Mouse (Mus musculus) liver, postnatal 0 days (tissue): ENCODE data around the gene Prkrip1.

Experiments
- CTCF ChIP-seq: sonication (generic); IDR thresholded peaks from 2 replicates; pipeline ENCODE4 v1.5.1; 2016; ENCODE audit warnings: antibody characterized with exemption, low read depth
- EP300 ChIP-seq: IDR thresholded peaks from 2 replicates; pipeline ENCODE4 v1.6.1; 2016; ENCODE audit warnings: antibody characterized with exemption, low read depth, mild to moderate bottlenecking

DNA sequence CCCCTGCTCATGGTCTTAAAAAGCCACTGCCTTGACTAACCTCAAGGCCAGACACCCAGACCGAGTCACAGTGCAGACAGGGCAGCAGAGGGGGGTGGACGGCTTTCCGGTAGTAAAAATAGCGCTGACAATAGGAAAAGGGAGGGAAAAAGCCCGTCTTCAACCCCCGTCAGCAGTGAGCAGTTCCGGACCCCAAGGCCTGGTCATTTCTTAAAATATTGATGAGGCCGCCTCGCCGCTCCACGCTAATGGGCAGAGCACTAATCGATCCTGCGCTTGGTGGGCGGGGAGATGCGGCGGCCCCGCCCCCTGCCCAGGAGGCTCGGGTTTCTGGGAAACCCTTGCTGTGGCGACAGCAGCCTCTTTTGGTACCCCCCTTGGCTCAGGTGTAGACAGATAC is 38.8 kb upstream of the Prkrip1 start:
- no peak for TF ChIP-seq CTCF
- no peak for TF ChIP-seq EP300
